Mouse (Mus musculus) neural tube, embryonic 11.5 days (tissue): ENCODE measurements at regions not wholly inside any gene's neighbourhood (a gene's known extent, or its start where the extent isn't known, plus 50 kb on each side); places are given as distances from the start of the nearest gene placed in this dataset.
A peak's percentile ranks its signal among the peaks of the same experiment; 100 is the strongest.

Source experiments
- ATAC-seq: fragments of 200-750 bp; cut with Nextera tagmentation; 2 replicates; pipeline ENCODE4 v1.8.0; 2017; ENCODE audit warnings: moderate number of reproducible peaks, mild to moderate bottlenecking, moderate TSS enrichment, moderate library complexity; ENCODE audit not compliant: insufficient read depth, low FRiP score, low TSS enrichment
- DNase-seq: peaks from one replicate; pipeline ENCODE4 v3.0.0-alpha.2; 2015; ENCODE audit warnings: low spot score
- H3K27ac ChIP-seq: fragments of 300-500 bp; sonication (generic); 2 replicates; pipeline ENCODE4 v1.5.1; 2014; ENCODE audit warnings: low read depth, mild to moderate bottlenecking, low read length
- H3K27me3 ChIP-seq: fragments of 300-500 bp; sonication (generic); 2 replicates; pipeline ENCODE4 v1.6.1; 2014; ENCODE audit warnings: mild to moderate bottlenecking, low read length, mixed read lengths; ENCODE audit not compliant: control insufficient read depth, insufficient read depth
- H3K36me3 ChIP-seq: fragments of 300-500 bp; sonication (generic); 2 replicates; pipeline ENCODE4 v1.6.1; 2014; ENCODE audit warnings: mild to moderate bottlenecking, low read length, moderate library complexity, mixed read lengths; ENCODE audit not compliant: control insufficient read depth, insufficient read depth
- H3K4me1 ChIP-seq: fragments of 300-500 bp; sonication (generic); 2 replicates; pipeline ENCODE4 v1.6.1; 2014; ENCODE audit warnings: low read length, mixed read lengths; ENCODE audit not compliant: control insufficient read depth, insufficient read depth
- H3K4me2 ChIP-seq: fragments of 300-500 bp; sonication (generic); 2 replicates; pipeline ENCODE4 v1.6.1; 2014; ENCODE audit warnings: low read depth, mild to moderate bottlenecking, moderate library complexity
- H3K4me3 ChIP-seq: fragments of 300-500 bp; sonication (generic); 2 replicates; pipeline ENCODE4 v1.5.1; 2014; ENCODE audit warnings: low read depth, low read length
- H3K9ac ChIP-seq: fragments of 300-500 bp; sonication (generic); 2 replicates; pipeline ENCODE4 v1.6.1; 2014; ENCODE audit warnings: mild to moderate bottlenecking, low read length
- H3K9me3 ChIP-seq: fragments of 300-500 bp; sonication (generic); 2 replicates; pipeline ENCODE4 v1.6.1; 2016; ENCODE audit warnings: low read length; ENCODE audit not compliant: control insufficient read depth
- WGBS: fragments of 180-500 bp; shearing (Covaris S2); extraction: QIAGEN DNeasy Blood & Tissue Kit; methylation state at CpG from one replicate; pipeline ENCODE4 v1.1.7; 2014; 5-methylcytosine and 5-hydroxymethylcytosine counted together

DNA sequence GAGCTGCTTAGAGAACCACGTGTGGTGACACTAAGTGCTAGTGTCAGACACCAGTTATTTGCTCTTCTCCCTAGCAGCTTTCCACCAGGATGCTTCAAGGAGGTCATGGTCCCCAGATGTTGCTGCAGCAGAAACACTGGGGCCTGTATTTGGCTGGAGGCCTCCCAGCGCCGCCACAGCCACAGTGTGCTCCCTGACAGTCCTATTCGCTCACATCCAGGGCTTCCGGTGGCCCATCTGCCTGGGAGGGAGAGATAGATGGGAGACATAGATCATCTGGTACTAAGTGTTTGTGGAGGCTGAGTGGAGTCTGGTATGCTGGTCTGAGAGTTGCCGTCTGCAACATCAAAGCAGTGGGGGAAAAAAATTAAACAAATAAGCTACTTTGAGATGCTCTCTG lies 301.6 kb downstream of the Tns1 start:
- 46% methylated on average over 6 of the region's 6 CpGs for WGBS
- DNase-seq = no peak

DNA sequence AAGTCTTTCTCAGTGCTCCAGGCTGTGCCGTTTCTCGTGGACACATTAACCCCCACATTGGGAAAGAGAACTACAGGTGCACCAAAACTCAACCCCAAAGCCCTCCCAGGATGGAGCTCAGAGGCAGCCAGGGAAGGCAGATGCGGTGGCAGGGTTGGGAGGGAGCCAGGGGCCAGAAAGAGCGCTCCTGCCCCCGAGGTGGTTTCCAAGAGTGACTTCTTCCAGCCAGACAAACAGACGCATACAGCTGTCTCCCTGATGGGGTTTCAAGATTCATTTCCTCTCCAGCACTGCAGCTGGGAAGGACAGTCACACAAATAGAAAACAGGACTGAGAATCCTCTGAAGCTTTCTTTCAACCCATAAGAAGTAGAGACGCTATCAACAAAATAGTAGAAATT lies 303.5 kb downstream of the Tns1 start:
- peaks cover 5% of the 10 kb centered on the region; the same call in 1 of the 2 replicates for H3K4me1 ChIP-seq
- no peaks in the 10 kb centered on the region for H3K27me3 ChIP-seq
- H3K9ac ChIP-seq = no peak overlapping the region
- no peak overlapping the region for H3K27ac ChIP-seq
- DNase-seq (no peak), ATAC-seq (no peak)
- no peak overlapping the region for H3K4me3 ChIP-seq
- no peaks in the 10 kb centered on the region for H3K9me3 ChIP-seq
- 64% methylated on average over 7 of the region's 7 CpGs for WGBS
- H3K36me3 ChIP-seq = no peaks in the 10 kb centered on the region
- no peak overlapping the region for H3K4me2 ChIP-seq

More for the DNA sequence above, 301.6 kb downstream of the Tns1 start:
- Histone ChIP-seq H3K27ac (no peak overlapping the region), H3K4me2 (no peak overlapping the region), H3K27me3 (no peaks in the 10 kb centered on the region), H3K9ac (no peak overlapping the region), H3K4me1 (peaks cover 5% of the 10 kb centered on the region; the same call in 1 of the 2 replicates), H3K4me3 (no peak overlapping the region), H3K9me3 (no peaks in the 10 kb centered on the region), H3K36me3 (no peaks in the 10 kb centered on the region)
- ATAC-seq = no peak

DNA sequence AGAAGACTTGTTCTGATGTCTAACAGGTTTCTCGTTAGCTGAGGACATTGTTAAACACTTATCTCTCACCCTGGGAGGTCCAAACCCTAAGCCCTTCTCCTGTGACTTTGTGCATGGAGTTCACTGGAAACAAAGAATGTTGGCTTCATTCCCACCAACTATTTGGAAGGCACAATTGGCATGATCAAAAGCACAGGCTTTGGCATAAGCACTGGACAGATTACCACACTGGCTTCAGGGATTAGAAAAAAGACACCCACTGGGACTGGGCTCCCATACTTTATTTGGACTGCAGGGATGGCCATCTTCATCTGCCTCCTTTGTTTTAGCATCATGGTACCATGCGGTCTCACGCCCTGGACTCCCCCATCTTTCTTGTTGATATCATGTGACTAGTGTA lies 317.0 kb downstream of the Tns1 start:
- WGBS = 90% methylated on average over 3 of the region's 3 CpGs
- no peak for DNase-seq

DNA sequence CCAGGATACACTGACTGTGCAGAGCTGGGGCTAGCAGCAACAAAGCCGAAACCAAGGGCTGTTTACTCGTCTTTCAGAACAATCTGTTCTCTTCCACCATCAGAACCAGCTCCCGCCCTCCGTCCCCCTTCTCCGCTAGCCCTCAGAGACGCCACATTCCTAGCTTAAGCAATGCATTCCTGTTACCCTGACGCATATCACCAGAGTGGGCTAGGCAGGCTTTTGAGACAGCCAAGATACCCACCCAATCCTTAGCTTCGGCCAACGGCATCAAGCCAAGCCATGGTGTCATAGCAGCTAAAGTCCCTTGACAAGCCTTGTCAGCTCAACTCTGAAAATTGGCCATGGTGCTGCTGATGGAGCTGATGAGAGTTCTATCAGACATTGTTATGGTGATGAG lies 319.1 kb downstream of the Tns1 start:
- Histone ChIP-seq H3K4me2 (no peak overlapping the region), H3K9ac (no peak overlapping the region), H3K9me3 (no peaks in the 10 kb centered on the region), H3K4me3 (no peak overlapping the region), H3K27me3 (no peaks in the 10 kb centered on the region), H3K4me1 (no peaks in the 10 kb centered on the region), H3K36me3 (no peaks in the 10 kb centered on the region), H3K27ac (no peak overlapping the region)
- no peak for ATAC-seq
- WGBS = 89% methylated on average over 9 of the region's 9 CpGs
- no peak for DNase-seq

More for the DNA sequence above, 317.0 kb downstream of the Tns1 start:
- H3K4me3 ChIP-seq = no peak overlapping the region
- no peaks in the 10 kb centered on the region for H3K36me3 ChIP-seq
- no peak for ATAC-seq
- no peaks in the 10 kb centered on the region for H3K9me3 ChIP-seq
- H3K4me2 ChIP-seq = no peak overlapping the region
- no peaks in the 10 kb centered on the region for H3K4me1 ChIP-seq
- no peaks in the 10 kb centered on the region for H3K27me3 ChIP-seq
- H3K9ac ChIP-seq = no peak overlapping the region
- no peak overlapping the region for H3K27ac ChIP-seq

DNA sequence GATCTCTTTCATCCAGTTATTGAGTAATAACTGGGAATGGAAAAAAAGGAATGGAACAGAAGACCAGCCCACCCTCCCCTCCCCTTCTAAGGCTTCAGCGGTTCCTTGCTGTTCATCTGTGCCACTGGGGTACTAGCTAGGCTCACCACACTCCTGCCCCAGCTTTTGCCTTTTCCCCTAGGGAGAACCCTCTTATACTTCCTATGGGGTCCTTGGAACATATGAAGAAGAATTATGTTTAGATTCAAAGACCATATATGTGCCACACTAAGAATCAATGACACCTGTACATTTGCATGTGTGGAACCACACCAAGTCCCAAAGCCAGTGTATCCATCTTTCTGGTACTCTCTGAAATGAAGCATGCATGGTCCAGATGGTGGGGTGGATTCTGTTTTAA lies 324.3 kb downstream of the Tns1 start:
- no peaks in the 10 kb centered on the region for H3K9me3 ChIP-seq
- no peak overlapping the region for H3K9ac ChIP-seq
- H3K4me1 ChIP-seq = no peaks in the 10 kb centered on the region
- H3K4me3 ChIP-seq = no peak overlapping the region
- no peak for DNase-seq
- WGBS = 94% methylated on average over 1 of the region's 1 CpGs
- no peak overlapping the region for H3K27ac ChIP-seq
- no peak for ATAC-seq
- H3K4me2 ChIP-seq = no peak overlapping the region
- no peaks in the 10 kb centered on the region for H3K27me3 ChIP-seq
- no peaks in the 10 kb centered on the region for H3K36me3 ChIP-seq

DNA sequence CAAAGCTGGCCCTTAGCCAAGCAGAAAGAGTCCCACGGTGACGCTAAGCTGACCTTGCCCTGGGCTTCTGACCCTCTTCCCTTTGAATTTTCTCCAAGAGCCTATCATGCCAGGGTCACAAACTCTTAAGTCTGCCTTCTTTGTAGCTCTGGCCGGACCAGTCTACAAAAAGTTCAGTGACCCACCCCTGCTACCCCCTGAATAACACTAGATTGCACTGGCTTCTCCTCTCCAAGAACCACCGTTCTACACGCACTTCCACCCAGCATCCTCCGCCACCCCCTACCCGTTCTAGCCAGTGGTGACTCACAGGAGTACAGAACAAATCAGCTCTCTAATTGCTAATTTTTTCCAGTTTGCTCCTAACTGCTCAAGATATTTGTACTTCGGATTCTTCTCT lies 325.0 kb downstream of the Tns1 start:
- Histone ChIP-seq H3K4me3 (no peak overlapping the region), H3K27ac (no peak overlapping the region), H3K9ac (no peak overlapping the region), H3K9me3 (no peaks in the 10 kb centered on the region), H3K4me1 (no peaks in the 10 kb centered on the region), H3K27me3 (no peaks in the 10 kb centered on the region), H3K4me2 (no peak overlapping the region), H3K36me3 (no peaks in the 10 kb centered on the region)
- ATAC-seq (no peak), DNase-seq (peak; percentile 24)
- WGBS = 70% methylated on average over 8 of the region's 8 CpGs

DNA sequence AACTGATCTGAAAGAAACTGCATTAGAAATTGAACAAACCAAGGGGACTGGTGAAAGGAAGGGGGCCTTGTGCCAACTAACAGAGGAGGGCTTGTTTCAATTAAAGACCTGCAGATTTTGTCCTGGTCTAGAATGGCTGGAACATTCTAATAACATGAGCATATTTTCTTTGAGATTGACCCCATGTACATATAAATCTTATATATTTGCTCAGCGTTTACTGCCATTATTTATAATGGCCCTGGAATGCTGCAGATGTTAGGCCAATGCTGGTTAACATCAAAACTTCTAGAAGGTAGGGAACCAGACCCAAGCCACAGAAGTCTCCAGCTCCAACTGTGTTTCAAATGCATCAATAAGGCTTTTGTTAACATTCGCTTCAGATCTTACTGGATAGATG lies 326.4 kb downstream of the Tns1 start:
- no peaks in the 10 kb centered on the region for H3K9me3 ChIP-seq
- H3K4me2 ChIP-seq = no peak overlapping the region
- H3K4me1 ChIP-seq = no peaks in the 10 kb centered on the region
- ATAC-seq = no peak
- H3K9ac ChIP-seq = no peak overlapping the region
- no peak for DNase-seq
- 79% methylated on average over 2 of the region's 2 CpGs for WGBS
- no peak overlapping the region for H3K4me3 ChIP-seq
- no peaks in the 10 kb centered on the region for H3K36me3 ChIP-seq
- H3K27me3 ChIP-seq = no peaks in the 10 kb centered on the region
- no peak overlapping the region for H3K27ac ChIP-seq

DNA sequence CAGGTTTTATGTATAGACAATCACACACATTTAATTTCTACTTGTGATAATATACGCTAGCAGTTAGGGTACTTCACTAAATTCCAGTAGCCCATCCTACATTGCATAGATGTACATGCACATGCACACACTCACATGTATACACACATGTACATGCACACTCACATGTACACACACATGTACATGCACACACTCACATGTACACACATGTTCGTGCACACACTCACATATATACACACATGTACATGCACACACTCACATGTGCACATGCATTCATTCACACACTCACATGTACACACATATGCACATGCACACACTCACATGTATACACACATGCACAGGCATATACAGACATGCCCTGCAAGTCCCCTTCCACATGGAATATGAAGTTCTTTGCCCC lies 326.8 kb downstream of the Tns1 start:
- no peak overlapping the region for H3K27ac ChIP-seq
- DNase-seq (no peak), ATAC-seq (no peak)
- 87% methylated on average over 2 of the region's 2 CpGs for WGBS
- no peak overlapping the region for H3K4me2 ChIP-seq
- H3K9ac ChIP-seq = no peak overlapping the region
- no peaks in the 10 kb centered on the region for H3K9me3 ChIP-seq
- H3K27me3 ChIP-seq = no peaks in the 10 kb centered on the region
- H3K4me1 ChIP-seq = no peaks in the 10 kb centered on the region
- no peaks in the 10 kb centered on the region for H3K36me3 ChIP-seq
- H3K4me3 ChIP-seq = no peak overlapping the region

DNA sequence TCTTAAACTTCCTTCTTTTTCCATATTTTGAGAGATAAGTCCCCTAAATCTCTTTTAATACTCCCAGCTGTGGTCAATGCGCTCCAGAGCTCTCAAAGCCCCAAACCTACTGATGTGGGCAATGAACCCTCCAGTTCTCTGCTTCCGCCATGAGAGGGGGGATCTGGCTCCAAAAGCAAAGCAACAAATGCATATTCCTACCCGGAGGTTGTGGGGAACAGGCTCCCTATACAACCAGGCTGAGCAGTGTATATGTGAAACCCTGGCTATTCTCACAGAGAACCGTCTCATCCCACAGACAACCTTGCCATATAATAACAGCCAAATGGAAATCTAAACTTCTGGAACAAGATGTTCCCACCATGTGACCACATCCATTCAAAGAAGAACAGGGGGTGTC lies 330.4 kb downstream of the Tns1 start:
- Histone ChIP-seq H3K9ac (no peak overlapping the region), H3K4me1 (no peaks in the 10 kb centered on the region), H3K36me3 (no peaks in the 10 kb centered on the region), H3K9me3 (no peaks in the 10 kb centered on the region), H3K27me3 (no peaks in the 10 kb centered on the region), H3K4me2 (no peak overlapping the region), H3K4me3 (no peak overlapping the region), H3K27ac (no peak overlapping the region)
- DNase-seq (no peak), ATAC-seq (no peak)
- WGBS = 88% methylated on average over 4 of the region's 4 CpGs
